Mouse (Mus musculus): ENCODE data around the gene Galr3.

DNA sequence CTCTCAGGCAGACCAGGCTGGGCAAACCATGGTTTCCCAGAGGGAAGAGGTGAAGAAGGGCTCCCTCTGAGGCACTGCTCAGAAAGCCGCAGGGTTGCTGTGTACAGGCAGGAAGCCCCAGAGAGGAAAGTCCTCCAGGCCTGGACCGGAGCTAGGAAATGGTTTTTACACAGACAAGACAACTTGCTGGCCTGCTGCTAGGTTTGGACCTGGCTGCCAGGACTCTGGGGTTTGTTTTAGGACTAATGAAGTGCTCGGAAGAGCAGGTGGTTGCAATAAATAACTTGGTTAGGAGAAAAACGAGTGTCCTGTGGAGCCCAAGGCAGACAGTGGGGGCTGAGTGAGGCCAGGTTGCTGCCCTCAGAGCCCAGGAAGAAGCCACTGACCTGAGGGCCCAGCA lies 6.5 kb downstream of the Galr3 start:
- TF ChIP-seq CTCF (IDR thresholded peaks at IDR 0.05) (no peak), POLR2A (IDR thresholded peaks at IDR 0.05; ENCODE audit: insufficient read depth, low read depth, low read length) (no peak), EP300 (IDR thresholded peaks at IDR 0.05; ENCODE audit: insufficient read depth, low read depth, low read length) (no peak)

Data from heart, adult 2 months (tissue).